ENCODE assay signal across 11 mouse cellular contexts in the genomic region with DNA sequence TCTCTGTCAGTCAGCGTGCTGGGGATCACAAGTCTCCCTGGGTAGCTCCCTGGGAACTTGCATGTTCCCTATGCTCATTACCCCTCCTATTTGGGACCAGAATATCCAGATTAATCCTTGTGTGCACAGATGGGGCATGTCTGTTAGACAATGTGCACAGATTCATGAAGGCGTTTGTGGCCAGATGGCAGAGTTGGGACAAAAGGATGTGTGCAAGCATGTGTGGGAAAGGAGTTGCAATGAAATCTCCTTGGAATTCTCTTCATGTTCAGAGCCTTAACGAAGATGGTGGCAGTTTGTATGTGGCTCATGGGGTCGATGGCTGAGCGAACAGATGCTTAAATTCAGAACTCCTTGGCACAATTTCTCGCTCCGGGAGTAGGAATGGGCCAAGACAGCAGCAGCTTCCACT.
A peak's percentile ranks its signal among the peaks of the same experiment; 100 is the strongest.
DNase-seq lines count a peak whose midpoint lies in the region; ATAC-seq and TF ChIP-seq lines count a peak whose summit lies in the region.
"Had no signal": no experiment of that assay in that cellular context is flagged by ENCODE, and none has a peak within 500 bp of the region (broad histone marks: within the 10 kb centered on the region; RNA-seq: fewer than 3 reads in every experiment).

No protein-coding gene starts in this region.

- peak; percentile 56 for DNase-seq in brain, embryonic 18.5 days (ENCODE audit: low read depth, low spot score)
- peak; percentile 90 for DNase-seq in layer of hippocampus, adult 9-11 months
- no peak for DNase-seq in adrenal gland, postnatal 14 days
- DNase-seq in lung, adult 2 months, result no peak
- DNase-seq in cerebellum, adult 8-10 months, result no peak
- DNase-seq in cerebellum, adult 18-20 months, result no peak
- DNase-seq: embryo, embryonic 11 days; gastrocnemius, postnatal 25 days had no signal

- H3K4me1 ChIP-seq in midbrain, embryonic 15.5 days, result no peaks in the 10 kb centered on the region
- no peaks in the 10 kb centered on the region for H3K4me1 ChIP-seq in lung, adult 2 months (ENCODE audit: control insufficient read depth, insufficient read depth, low read length)

- peak; percentile 92 for ATAC-seq in frontal cortex, adult (ENCODE audit: low TSS enrichment)
- ATAC-seq in midbrain, embryonic 15.5 days (replicated peaks), result peak; percentile 56; the same call in 1 of the 2 replicates
- ATAC-seq: inflammation-experienced regulatory T-cells, adult 6 months had no signal

- no peak overlapping the region for H3K4me2 ChIP-seq in midbrain, embryonic 15.5 days

- H3K27me3 ChIP-seq in midbrain, embryonic 15.5 days (replicated peaks), result no peaks in the 10 kb centered on the region

- H3K27ac ChIP-seq in midbrain, embryonic 15.5 days, result no peak overlapping the region

- no peaks in the 10 kb centered on the region for H3K9me3 ChIP-seq in midbrain, embryonic 15.5 days

- TF ChIP-seq CTCF in lung, adult 2 months (IDR thresholded peaks at IDR 0.05; ENCODE audit: insufficient read depth, low read length), result no peak

- no peak for TF ChIP-seq POLR2A in lung, adult 2 months (IDR thresholded peaks at IDR 0.05; ENCODE audit: borderline replicate concordance, extremely low read depth, low read depth, low read length)

- no peaks in the 10 kb centered on the region for H3K36me3 ChIP-seq in midbrain, embryonic 15.5 days (replicated peaks)

- H3K9ac ChIP-seq in midbrain, embryonic 15.5 days, result no peak overlapping the region

- 48% methylated on average over 7 of the region's 7 CpGs for WGBS in midbrain, embryonic 15.5 days
- 80% methylated on average over 7 of the region's 7 CpGs for WGBS in lung, adult 2 months

- H3K4me3 ChIP-seq in midbrain, embryonic 15.5 days, result no peak overlapping the region
- no peak overlapping the region for H3K4me3 ChIP-seq in lung, adult 2 months (replicated peaks; ENCODE audit: extremely low read depth, low read depth, low read length)

Comparison
In these comparisons a context has a peak if more than half of its experiments do, and no peak if none do; other contexts are left out.
1. DNase-seq: peak in brain, embryonic 18.5 days (single experiment) and layer of hippocampus, adult 9-11 months (single experiment); none in adrenal gland, postnatal 14 days (single experiment), lung, adult 2 months (single experiment), cerebellum, adult 8-10 months (single experiment) and cerebellum, adult 18-20 months (0 of 2).